Mouse (Mus musculus): ENCODE data around the gene AC109138.7.

GRCm38 (mm10) chr19:4206971-4207370, 7.2 kb upstream of the AC109138.7 start:
- TF ChIP-seq POLR2A (IDR thresholded peaks at IDR 0.05; ENCODE audit: extremely low read depth, insufficient read depth, low read length) = no peak
- TF ChIP-seq CTCF (IDR thresholded peaks at IDR 0.05; ENCODE audit: low read depth, low read length) = peak; percentile 100
